Mouse (Mus musculus): ENCODE measurements around the gene Ces1c. TPM values are rescaled to one million over a fixed set of nuclear protein-coding genes. Genes with fewer than 3 reads are reported as not detected.
A peak's percentile ranks its signal among the peaks of the same experiment; 100 is the strongest.

Gene Ces1c
- total and polyA plus RNA-seq, 3 experiments: not detected

GRCm38 (mm10) chr8:93132196-93132595, 1.1 kb upstream of the Ces1c start:
- peaks cover 10% of the 10 kb centered on the region for H3K27me3 ChIP-seq (replicated peaks)
- in situ Hi-C loops (cut with MboI; ENCODE audit: low pct_ligation_motif_present, low pct_unique_long_range_greater_than_20kb, low sequenced_read_pairs) (no loop called here), dilution Hi-C loops (cut with MboI; ENCODE audit: extremely low pct_ligation_motif_present, extremely low pct_unique_long_range_greater_than_20kb, low sequenced_read_pairs) (no loop called here)
- H3K36me3 ChIP-seq (replicated peaks in 1 of 2; ENCODE audit: control insufficient read depth in 1 of 2, insufficient read depth in 1 of 2, low read length in 1 of 2): no peaks in the 10 kb centered on the region
- no peak overlapping the region for H3K9ac ChIP-seq (ENCODE audit: insufficient read depth, low read depth)
- peak; percentile 17 for DNase-seq (ENCODE audit: extremely low read depth)
- peak in 1 of 2 experiments; percentile 45; a peak in 3 of 4 replicates for TF ChIP-seq CTCF (conservative IDR thresholded peaks at IDR 0.05 in 1 of 2, IDR thresholded peaks at IDR 0.05 in 1 of 2; ENCODE audit: low read depth in 2 of 2, low read length in 2 of 2)
- no peak for TF ChIP-seq ELF1 (IDR thresholded peaks at IDR 0.05; ENCODE audit: low read depth, low read length)
- peak; percentile 19; the same call in 1 of the 2 replicates for TF ChIP-seq SMC3 (IDR thresholded peaks at IDR 0.05; ENCODE audit: low read depth, low read length)
- no peak; the same call in 1 of the 2 replicates for TF ChIP-seq RAD21 (IDR thresholded peaks at IDR 0.05; ENCODE audit: low read depth, low read length)
- no peak for TF ChIP-seq TBP (conservative IDR thresholded peaks at IDR 0.05; ENCODE audit: low read depth, low read length)
- no peak overlapping the region for H3K27ac ChIP-seq (ENCODE audit: insufficient read depth, low read depth)
- no peak overlapping the region for H3K4me3 ChIP-seq (replicated peaks in 1 of 3; ENCODE audit: low read depth in 2 of 3, low read length in 2 of 3, poor library complexity in 1 of 3)
- no peak overlapping the region for H3K4me2 ChIP-seq (ENCODE audit: insufficient read depth, low read depth, poor library complexity, severe bottlenecking)
- no peaks in the 10 kb centered on the region for H3K9me3 ChIP-seq (replicated peaks; ENCODE audit: low read length)
- no peaks in the 10 kb centered on the region for H3K4me1 ChIP-seq (ENCODE audit: control insufficient read depth in 1 of 2, insufficient read depth in 2 of 2)
- H3K79me2 ChIP-seq (replicated peaks; ENCODE audit: control insufficient read depth, extremely low read depth, insufficient read depth, poor library complexity, severe bottlenecking): no peaks in the 10 kb centered on the region

GRCm38 (mm10) chr8:93126476-93126875, 4.6 kb downstream of the Ces1c start:
- dilution Hi-C loops (cut with MboI; ENCODE audit: extremely low pct_ligation_motif_present, extremely low pct_unique_long_range_greater_than_20kb, low sequenced_read_pairs): no loop called here

GRCm38 (mm10) chr8:93122005-93122404, 9.1 kb downstream of the Ces1c start:
- no peak overlapping the region for H3K9ac ChIP-seq (ENCODE audit: insufficient read depth, low read depth)
- no peak overlapping the region for H3K27ac ChIP-seq (ENCODE audit: insufficient read depth, low read depth)
- no peaks in the 10 kb centered on the region for H3K36me3 ChIP-seq (replicated peaks in 1 of 2; ENCODE audit: control insufficient read depth in 1 of 2, insufficient read depth in 1 of 2, low read length in 1 of 2)
- no peak overlapping the region for H3K4me2 ChIP-seq (ENCODE audit: insufficient read depth, low read depth, poor library complexity, severe bottlenecking)
- no peak for DNase-seq (ENCODE audit: extremely low read depth)
- in situ Hi-C loops (cut with MboI; ENCODE audit: low pct_ligation_motif_present, low pct_unique_long_range_greater_than_20kb, low sequenced_read_pairs): no loop called here
- no peaks in the 10 kb centered on the region for H3K79me2 ChIP-seq (replicated peaks; ENCODE audit: control insufficient read depth, extremely low read depth, insufficient read depth, poor library complexity, severe bottlenecking)
- H3K4me1 ChIP-seq (ENCODE audit: control insufficient read depth in 1 of 2, insufficient read depth in 2 of 2): no peaks in the 10 kb centered on the region
- peaks cover 18% of the 10 kb centered on the region for H3K27me3 ChIP-seq (replicated peaks)
- TF ChIP-seq MXI1 (IDR thresholded peaks at IDR 0.05; ENCODE audit: low read depth, low read length) (no peak), CHD2 (IDR thresholded peaks at IDR 0.05; ENCODE audit: low read length) (no peak), TBP (conservative IDR thresholded peaks at IDR 0.05; ENCODE audit: low read depth, low read length) (no peak), POLR2A (IDR thresholded peaks at IDR 0.05; ENCODE audit: low read depth, low read length) (no peak), ZKSCAN1 (IDR thresholded peaks at IDR 0.05; ENCODE audit: borderline replicate concordance, low read depth, low read length) (no peak), SMC3 (IDR thresholded peaks at IDR 0.05; ENCODE audit: low read depth, low read length) (no peak), CTCF (conservative IDR thresholded peaks at IDR 0.05 in 1 of 2, IDR thresholded peaks at IDR 0.05 in 1 of 2; ENCODE audit: low read depth in 2 of 2, low read length in 2 of 2) (no peak), MAZ (IDR thresholded peaks at IDR 0.05; ENCODE audit: low read depth, low read length) (no peak), KAT2A (IDR thresholded peaks at IDR 0.05; ENCODE audit: insufficient replicate concordance, low read length) (no peak), NELFE (IDR thresholded peaks at IDR 0.05; ENCODE audit: low read depth, low read length) (no peak), USF2 (conservative IDR thresholded peaks at IDR 0.05; ENCODE audit: low read depth, low read length) (no peak), POLR2AphosphoS2 (IDR thresholded peaks at IDR 0.05; ENCODE audit: low read depth, low read length) (no peak), ZMIZ1 (IDR thresholded peaks at IDR 0.05; ENCODE audit: low read depth, low read length) (no peak), USF1 (IDR thresholded peaks at IDR 0.05; ENCODE audit: low read depth, low read length) (no peak), E2F4 (IDR thresholded peaks at IDR 0.05; ENCODE audit: insufficient replicate concordance, low read depth, low read length) (no peak), MAX (IDR thresholded peaks at IDR 0.05; ENCODE audit: low read length) (no peak), NRF1 (IDR thresholded peaks at IDR 0.05; ENCODE audit: low read depth, low read length) (no peak)
- dilution Hi-C loops (cut with MboI; ENCODE audit: extremely low pct_ligation_motif_present, extremely low pct_unique_long_range_greater_than_20kb, low sequenced_read_pairs): no loop called here
- no peaks in the 10 kb centered on the region for H3K9me3 ChIP-seq (replicated peaks; ENCODE audit: low read length)
- H3K4me3 ChIP-seq (replicated peaks in 1 of 3; ENCODE audit: low read depth in 2 of 3, low read length in 2 of 3, poor library complexity in 1 of 3): no peak overlapping the region

More at GRCm38 (mm10) chr8:93126476-93126875, 4.6 kb downstream of the Ces1c start:
- Histone ChIP-seq H3K4me1 (ENCODE audit: control insufficient read depth in 1 of 2, insufficient read depth in 2 of 2) (no peaks in the 10 kb centered on the region), H3K27ac (ENCODE audit: insufficient read depth, low read depth) (no peak overlapping the region), H3K36me3 (replicated peaks in 1 of 2; ENCODE audit: control insufficient read depth in 1 of 2, insufficient read depth in 1 of 2, low read length in 1 of 2) (no peaks in the 10 kb centered on the region), H3K79me2 (replicated peaks; ENCODE audit: control insufficient read depth, extremely low read depth, insufficient read depth, poor library complexity, severe bottlenecking) (no peaks in the 10 kb centered on the region), H3K9ac (ENCODE audit: insufficient read depth, low read depth) (no peak overlapping the region), H3K9me3 (replicated peaks; ENCODE audit: low read length) (no peaks in the 10 kb centered on the region), H3K4me3 (replicated peaks in 1 of 3; ENCODE audit: low read depth in 2 of 3, low read length in 2 of 3, poor library complexity in 1 of 3) (no peak overlapping the region), H3K4me2 (ENCODE audit: insufficient read depth, low read depth, poor library complexity, severe bottlenecking) (no peak overlapping the region), H3K27me3 (replicated peaks) (peaks cover 21% of the 10 kb centered on the region)
- in situ Hi-C loops (cut with MboI; ENCODE audit: low pct_ligation_motif_present, low pct_unique_long_range_greater_than_20kb, low sequenced_read_pairs): no loop called here
- TF ChIP-seq CHD2 (IDR thresholded peaks at IDR 0.05; ENCODE audit: low read length) (no peak), SIN3A (IDR thresholded peaks at IDR 0.05; ENCODE audit: low read length) (no peak), IRF4 (IDR thresholded peaks at IDR 0.05; ENCODE audit: low read depth, low read length) (no peak), KAT2A (IDR thresholded peaks at IDR 0.05; ENCODE audit: insufficient replicate concordance, low read length) (no peak), ZMIZ1 (IDR thresholded peaks at IDR 0.05; ENCODE audit: low read depth, low read length) (no peak), MXI1 (IDR thresholded peaks at IDR 0.05; ENCODE audit: low read depth, low read length) (no peak), ELF1 (IDR thresholded peaks at IDR 0.05; ENCODE audit: low read depth, low read length) (no peak), MAFK (IDR thresholded peaks at IDR 0.05; ENCODE audit: insufficient replicate concordance, low read length) (no peak), E2F4 (IDR thresholded peaks at IDR 0.05; ENCODE audit: insufficient replicate concordance, low read depth, low read length) (no peak), PAX5 (IDR thresholded peaks at IDR 0.05; ENCODE audit: low read length) (no peak), MAZ (IDR thresholded peaks at IDR 0.05; ENCODE audit: low read depth, low read length) (no peak), JUND (conservative IDR thresholded peaks at IDR 0.05; ENCODE audit: low read depth, low read length) (no peak), HCFC1 (IDR thresholded peaks at IDR 0.05; ENCODE audit: low read depth, low read length) (no peak), ZNF384 (IDR thresholded peaks at IDR 0.05; ENCODE audit: low read depth, low read length) (no peak), GABPA (IDR thresholded peaks at IDR 0.05; ENCODE audit: insufficient replicate concordance, low read depth, low read length) (no peak), TBP (conservative IDR thresholded peaks at IDR 0.05; ENCODE audit: low read depth, low read length) (no peak), ZKSCAN1 (IDR thresholded peaks at IDR 0.05; ENCODE audit: borderline replicate concordance, low read depth, low read length) (no peak), ZC3H11A (IDR thresholded peaks at IDR 0.05; ENCODE audit: low read depth, low read length) (no peak)
- no peak for DNase-seq (ENCODE audit: extremely low read depth)
